Mouse (Mus musculus) cerebellum, postnatal 4 days (tissue): ENCODE measurements around the gene Kalrn.
"Not testable (repeated sequence)": the region's sequence is repeated elsewhere in the genome, so short reads cannot be mapped to it uniquely, and the experiment has no call there.

Experiments used
- DNase-seq, 2 experiments: peaks; one replicate each; pipeline ENCODE4 v3.0.0; 2022; ENCODE audit warnings: low spot score in 2 of 2, mixed read lengths in 1 of 2

Gene Kalrn

GRCm38 (mm10) chr16:34113150-34113549, 460.2 kb downstream of the Kalrn start:
- DNase-seq = no peak

DNA sequence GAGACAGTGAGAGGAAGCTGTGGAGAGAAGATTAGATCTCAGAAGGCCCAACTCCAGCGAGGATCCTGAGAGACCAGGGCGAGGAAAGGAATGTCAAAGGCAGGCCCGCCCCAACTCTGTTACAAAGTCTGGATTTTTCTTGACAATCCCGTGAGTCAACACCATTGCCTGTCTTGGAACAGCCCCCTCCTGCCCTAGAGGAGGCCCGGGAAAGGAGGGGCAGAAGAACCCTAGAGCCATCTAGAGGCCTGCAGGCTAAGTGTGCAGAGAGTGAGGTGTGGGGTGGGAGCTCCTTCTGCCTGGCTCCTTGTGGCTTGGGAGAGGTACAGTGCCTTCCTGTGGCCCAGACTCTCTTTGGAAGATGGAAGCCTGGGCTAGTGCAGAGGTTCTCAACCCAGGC, 460.8 kb downstream of the Kalrn start:
- DNase-seq = no peak

GRCm38 (mm10) chr16:34110840-34111625, 462.3 kb downstream of the Kalrn start:
- no peak for DNase-seq

- no peak for DNase-seq
Measured at GRCm38 (mm10) chr16:34104427-34104826, 468.9 kb downstream of the Kalrn start.

- no peak for DNase-seq
Measured at GRCm38 (mm10) chr16:34102742-34103141, 470.6 kb downstream of the Kalrn start.

GRCm38 (mm10) chr16:34099795-34100194, 473.5 kb downstream of the Kalrn start:
- no peak for DNase-seq

DNA sequence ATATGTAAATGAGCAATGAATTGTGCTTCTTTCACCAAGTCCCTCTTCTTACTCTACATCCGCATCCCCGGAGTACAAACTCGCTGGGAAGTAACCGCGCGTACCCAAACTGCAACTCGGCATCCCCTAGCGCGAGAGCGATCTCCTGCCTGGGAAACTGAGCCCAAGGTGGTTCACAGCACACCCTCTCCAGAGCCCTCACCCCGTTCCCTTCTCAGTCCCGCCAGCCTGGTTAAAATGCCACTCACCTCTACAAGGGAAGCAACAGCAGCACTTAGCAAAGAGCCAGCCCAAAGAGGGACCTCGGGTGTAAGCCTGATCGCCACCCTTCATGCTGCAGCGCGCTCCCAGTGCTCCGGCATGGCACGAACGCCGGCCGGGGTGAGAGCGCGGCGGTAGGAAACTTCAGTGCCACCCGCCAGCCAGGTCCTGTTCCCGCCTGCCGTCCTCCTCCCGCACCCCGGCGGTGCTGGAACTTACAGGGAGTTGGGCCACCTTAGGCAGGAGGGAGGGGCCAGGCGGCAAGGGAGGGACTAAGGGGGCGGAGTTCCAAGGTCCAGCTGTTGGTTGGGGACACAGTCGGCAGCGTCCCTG, 477.7 kb downstream of the Kalrn start:
- peak in 1 of 2 experiments; percentile 10 for DNase-seq

DNA sequence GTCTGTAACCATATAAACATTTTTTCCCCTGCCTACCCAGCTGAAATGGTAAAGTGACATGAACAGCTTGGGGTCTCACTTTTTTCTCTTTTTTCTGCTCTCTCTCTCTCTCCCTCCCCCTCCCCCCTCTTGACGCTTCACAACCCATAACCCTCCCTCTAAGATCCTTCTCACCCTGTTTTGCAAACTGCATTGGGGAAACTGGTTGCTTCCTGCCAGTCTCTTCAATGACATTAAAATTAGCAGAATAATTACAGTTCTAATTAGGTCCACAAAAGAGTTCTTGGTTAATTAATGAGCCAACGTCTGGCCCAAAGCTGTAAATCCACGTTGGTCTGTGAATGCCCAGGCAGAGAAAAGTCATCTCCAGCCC, 478.3 kb downstream of the Kalrn start:
- no peak for DNase-seq

DNA sequence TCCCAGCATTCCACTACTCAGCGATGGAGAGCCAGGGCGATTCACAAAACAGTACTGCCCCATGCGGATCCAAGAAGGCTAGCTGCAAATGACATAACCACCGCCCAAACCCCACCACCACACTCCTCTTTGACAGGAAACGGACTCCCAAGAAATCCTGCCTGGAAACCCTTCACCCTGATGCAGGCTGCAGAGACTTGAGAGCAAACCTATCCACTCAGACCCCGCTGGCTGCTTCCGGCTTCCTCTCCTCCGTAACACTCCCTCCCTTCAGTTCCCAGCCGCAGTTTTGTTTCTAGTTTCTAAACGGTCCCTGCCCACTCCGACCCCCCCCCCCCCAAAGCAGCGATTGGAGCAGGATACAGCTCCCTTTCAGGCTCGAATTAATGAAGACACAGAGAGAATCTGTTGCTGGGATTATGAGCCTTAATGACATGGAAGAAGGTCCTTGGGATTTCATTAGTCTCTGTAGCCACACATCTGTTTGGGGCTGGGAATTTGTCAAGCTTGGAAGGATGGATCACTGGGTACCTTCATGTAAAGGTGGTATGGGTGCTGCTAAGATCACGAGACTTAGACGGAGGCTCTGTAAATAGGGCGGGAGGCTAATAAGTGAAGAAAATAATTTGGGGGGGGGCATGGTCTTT, 478.8 kb downstream of the Kalrn start:
- no peak for DNase-seq

DNA sequence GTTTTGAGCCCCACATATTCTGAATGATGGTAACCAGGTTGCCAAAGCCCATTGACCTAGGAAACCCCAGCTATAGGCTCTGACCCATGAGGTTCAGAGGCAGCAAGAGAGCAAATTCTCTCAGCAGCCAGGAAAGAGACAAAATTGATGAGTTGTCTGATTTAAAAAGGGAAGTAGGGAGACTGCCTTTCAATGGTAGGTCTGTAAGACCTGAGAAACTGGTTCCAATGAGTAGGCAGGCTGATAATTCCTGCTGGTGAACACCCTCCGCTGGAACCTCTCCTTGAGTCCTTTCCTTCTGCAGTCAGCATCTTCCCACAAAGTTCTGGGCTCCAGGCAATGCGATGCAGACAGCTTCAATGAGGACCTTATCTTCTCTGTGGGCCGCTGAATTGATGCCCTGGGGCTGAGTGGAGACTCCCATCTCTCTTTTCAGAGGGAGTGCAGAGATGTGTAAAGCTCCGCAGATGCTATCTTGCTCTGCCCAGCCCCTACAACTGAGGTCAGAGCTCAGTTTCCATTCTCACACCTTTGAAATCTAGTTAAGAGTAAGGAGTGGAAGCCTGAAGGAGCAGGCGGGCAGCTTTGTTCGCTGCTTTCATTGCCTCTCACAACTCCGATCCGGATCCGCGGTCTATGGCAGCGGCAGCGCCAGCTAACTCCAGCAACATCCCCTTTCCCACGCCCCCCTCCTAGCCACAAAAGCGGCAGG, 479.4 kb downstream of the Kalrn start:
- DNase-seq = peak in 1 of 2 experiments; percentile 27

GRCm38 (mm10) chr16:34089528-34090095, 483.7 kb downstream of the Kalrn start:
- DNase-seq = no peak

GRCm38 (mm10) chr16:34089022-34089421, 484.3 kb downstream of the Kalrn start:
- no peak for DNase-seq

GRCm38 (mm10) chr16:34088331-34088730, 485.0 kb downstream of the Kalrn start:
- DNase-seq = no peak

DNA sequence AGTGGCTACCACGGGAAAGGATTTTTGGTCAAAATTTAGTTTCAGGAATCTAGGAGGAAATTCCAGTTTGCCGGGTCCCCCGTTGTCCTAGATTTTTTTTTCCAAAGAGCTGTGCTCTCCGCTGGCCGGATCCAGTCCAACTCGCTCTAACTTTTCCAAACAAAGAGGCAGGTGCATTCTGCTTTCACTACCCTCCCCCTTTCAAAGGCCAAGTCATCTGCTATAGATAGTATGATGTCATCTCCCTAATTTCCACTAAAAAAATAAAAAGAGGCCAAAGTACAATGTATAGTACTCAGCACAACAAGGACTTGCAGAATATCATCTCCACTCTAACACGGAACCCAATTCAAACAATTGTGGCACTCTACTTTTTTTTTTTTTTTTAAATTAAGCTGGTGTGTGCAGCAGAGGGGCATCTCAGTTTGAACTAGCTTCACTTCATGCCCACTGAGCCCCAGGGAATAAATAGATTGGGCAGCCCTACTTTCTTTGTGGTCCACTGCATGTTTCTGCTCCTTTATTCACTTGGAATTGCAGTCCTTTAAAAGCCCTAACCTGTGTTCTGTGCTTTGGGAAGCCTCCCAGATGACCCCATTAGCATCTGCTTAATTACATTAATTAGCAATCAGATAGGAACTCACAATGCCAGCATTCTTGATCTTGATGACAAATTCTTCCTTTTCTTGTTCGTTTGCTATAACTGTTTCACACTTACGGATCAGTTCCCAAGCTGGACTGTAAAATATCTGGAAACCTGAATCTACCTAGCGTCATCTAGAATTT, 489.0 kb downstream of the Kalrn start:
- no peak for DNase-seq

DNA sequence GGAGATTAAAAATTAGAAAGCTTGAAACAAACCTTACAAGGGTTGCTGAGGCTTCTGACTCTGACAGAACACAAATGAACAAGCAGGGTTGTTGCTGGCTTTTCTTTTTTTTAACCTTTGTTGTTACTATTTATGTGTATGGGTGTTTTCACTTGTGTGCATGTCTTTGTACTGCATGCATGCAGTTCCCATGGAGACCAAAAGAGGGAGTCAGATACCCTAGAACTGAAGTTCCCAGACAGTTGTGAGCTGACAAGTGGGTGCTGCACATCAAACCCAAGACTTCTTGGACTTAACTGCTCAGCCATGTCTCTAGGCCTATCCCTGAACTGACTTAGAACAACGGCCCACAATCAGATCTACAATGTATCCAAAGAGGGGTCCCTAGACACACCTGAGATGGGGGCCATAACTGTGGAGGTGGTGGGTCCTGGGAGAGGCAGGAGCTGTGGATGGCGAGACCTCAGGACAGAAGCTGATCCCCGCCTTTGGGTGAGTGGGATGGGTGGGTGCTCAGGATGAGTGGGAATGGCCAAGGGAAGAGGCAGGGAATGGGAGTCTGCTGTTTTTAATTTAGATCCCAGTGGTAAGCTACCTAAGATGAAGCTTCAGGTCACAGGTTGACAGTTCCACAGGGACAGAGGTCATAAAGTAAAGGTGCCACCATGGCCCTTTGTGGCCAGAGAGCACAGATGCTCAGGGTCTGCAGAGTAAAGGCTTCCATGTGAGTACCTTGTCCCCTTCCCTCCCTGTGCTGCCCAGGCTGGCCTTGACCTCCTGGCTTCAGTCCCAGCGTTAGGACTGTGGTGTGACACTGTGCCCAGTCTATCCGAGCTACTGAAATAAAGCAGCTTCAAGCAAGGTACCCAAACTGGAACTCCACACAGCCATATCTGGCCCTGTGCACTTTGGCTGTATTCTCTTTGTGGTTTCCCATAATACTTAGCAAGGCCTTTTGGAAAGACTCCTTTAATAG, 490.6 kb downstream of the Kalrn start:
- DNase-seq = no peak

DNA sequence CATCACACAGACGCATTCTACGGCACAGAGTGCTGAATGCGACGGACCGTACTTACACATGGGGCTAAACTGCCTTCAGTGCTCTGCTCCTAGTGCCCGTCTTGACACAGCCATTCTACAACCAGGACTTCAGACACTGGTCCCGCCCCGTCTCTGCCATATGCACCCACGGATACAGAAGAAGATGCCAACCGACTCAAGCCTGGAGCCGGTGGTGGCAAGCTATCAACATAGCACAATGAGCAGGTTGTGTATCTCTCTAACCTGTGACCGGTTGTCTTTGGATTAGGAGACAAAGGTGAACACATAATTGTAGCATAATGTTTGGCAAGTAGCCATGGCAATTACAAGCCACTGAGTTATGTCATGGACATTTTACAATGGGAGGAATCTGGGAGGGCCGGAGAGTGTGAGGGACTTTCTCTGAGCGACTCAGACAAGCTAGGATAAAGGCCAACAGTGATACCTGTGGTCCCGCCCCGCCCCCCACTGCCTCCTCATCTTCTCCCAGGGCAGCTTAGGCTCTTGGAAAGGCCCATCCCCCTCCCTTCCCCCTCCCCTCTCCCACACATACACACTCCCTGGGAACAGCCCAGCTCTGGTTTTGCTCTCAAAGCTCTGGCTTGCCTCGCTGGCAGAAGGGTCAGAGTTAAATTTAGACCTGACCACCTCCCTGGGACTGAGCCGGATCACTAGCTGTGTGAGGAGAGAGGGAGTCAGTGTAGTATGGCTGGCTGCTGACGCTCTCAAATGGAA, 491.5 kb downstream of the Kalrn start:
- no peak for DNase-seq

DNA sequence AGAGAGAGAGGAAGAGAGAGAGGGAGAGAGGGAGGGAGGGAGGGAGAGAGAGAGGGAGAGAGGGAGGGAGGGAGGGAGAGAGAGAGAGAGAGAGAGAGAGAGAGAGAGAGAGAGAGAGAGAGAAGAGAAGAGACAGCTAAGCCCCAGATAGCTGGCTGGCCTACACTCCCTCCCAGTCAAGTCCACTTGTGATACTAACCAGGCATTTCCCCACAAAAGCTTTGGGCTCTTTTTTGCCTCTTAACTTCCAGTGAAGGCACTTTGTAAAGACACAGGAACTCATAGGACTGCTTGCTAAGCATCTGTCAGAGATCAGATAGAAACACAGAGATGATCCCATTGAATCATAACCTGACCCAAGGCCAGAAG, 492.0 kb downstream of the Kalrn start:
- DNase-seq = not testable (repeated sequence)

DNA sequence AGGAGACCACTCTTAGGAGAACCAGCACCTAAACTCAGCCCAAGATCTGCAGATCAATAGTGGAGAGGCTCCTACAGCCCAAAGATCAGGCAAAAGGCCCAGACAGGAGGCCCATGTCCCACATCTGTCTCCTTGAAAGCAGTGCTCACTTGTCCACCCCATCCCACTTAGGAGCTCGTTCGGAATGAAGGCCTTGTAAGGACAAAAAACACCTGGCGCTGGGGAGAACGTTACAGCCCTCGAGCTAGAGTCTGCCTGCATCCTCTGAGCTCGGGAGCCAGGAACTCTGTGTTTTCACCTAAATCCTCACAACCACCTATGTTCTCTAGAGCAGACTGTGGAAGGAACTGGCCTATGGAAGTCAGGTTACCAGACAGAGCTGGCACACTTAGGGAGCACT, 492.5 kb downstream of the Kalrn start:
- no peak for DNase-seq

DNA sequence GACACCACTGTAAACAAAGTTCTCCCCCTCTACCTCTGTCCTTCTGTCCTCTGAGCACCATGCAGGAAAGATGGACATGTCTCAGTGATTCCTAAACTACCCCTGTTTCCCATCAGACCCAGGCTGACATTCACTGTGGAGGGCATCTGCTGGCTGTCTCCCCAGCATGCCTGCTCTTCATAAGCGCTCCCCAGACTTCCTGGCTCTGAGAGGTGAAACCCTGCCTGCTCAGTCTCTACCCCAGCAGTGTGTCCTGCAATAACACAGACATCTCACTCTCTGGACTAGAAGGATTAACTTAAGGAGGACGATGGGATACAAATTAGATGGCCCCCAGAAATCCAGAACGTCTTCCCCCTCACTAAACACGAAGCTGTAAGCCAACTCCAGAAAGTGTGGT, 493.8 kb downstream of the Kalrn start:
- DNase-seq = no peak
